Mouse (Mus musculus): ENCODE results near the gene Rab17.

The Rab17 gene

GRCm38 (mm10) chr1:90969347-90969784 is at the start of gene Rab17:
TSS of gene Rab17 (minus strand) at chr1:90969661.
- peak; percentile 87 to 92 for DNase-seq

- DNase-seq, result peak in 1 of 2 experiments; percentile 49
Measured at GRCm38 (mm10) chr1:91017111-91017758, 47.8 kb upstream of the Rab17 start.

GRCm38 (mm10) chr1:91015571-91015970 is 46.1 kb upstream of the Rab17 start:
- no peak for DNase-seq

- DNase-seq, result peak in 1 of 2 experiments; percentile 35
Measured at GRCm38 (mm10) chr1:91013803-91014202, 44.3 kb upstream of the Rab17 start.

- DNase-seq, result no peak
Measured at GRCm38 (mm10) chr1:91011336-91011735, 41.9 kb upstream of the Rab17 start.

GRCm38 (mm10) chr1:91010716-91011115 is 41.3 kb upstream of the Rab17 start:
- no peak for DNase-seq

- DNase-seq, result no peak
Measured at GRCm38 (mm10) chr1:91010216-91010615, 40.8 kb upstream of the Rab17 start.

- DNase-seq, result no peak
Measured at GRCm38 (mm10) chr1:91009266-91009665, 39.8 kb upstream of the Rab17 start.

- no peak for DNase-seq
Measured at GRCm38 (mm10) chr1:91008746-91009145, 39.3 kb upstream of the Rab17 start.

- DNase-seq, result no peak
Measured at GRCm38 (mm10) chr1:91008147-91008682, 38.8 kb upstream of the Rab17 start.

- no peak for DNase-seq
Measured at GRCm38 (mm10) chr1:91006708-91007107, 37.2 kb upstream of the Rab17 start.

- no peak for DNase-seq
Measured at GRCm38 (mm10) chr1:91006037-91006436, 36.6 kb upstream of the Rab17 start.

GRCm38 (mm10) chr1:91003522-91004253 is 34.2 kb upstream of the Rab17 start:
- DNase-seq, result no peak

GRCm38 (mm10) chr1:91002641-91003040 is 33.2 kb upstream of the Rab17 start:
- DNase-seq, result no peak

- DNase-seq, result no peak
Measured at GRCm38 (mm10) chr1:91001871-91002539, 32.5 kb upstream of the Rab17 start.

- no peak for DNase-seq
Measured at GRCm38 (mm10) chr1:91001101-91001500, 31.6 kb upstream of the Rab17 start.

GRCm38 (mm10) chr1:90999911-91000601 is 30.6 kb upstream of the Rab17 start:
- no peak for DNase-seq

- DNase-seq, result no peak
Measured at GRCm38 (mm10) chr1:90998891-90999611, 29.6 kb upstream of the Rab17 start.

- peak; percentile 47 to 49 for DNase-seq
Measured at GRCm38 (mm10) chr1:90998268-90998890, 28.9 kb upstream of the Rab17 start, which contains the start of gene Lrrfip1. TSS of gene Lrrfip1 (plus strand) at chr1:90998737.

GRCm38 (mm10) chr1:90997641-90998040 is 28.2 kb upstream of the Rab17 start:
- DNase-seq, result no peak

- no peak for DNase-seq
Measured at GRCm38 (mm10) chr1:90997136-90997535, 27.7 kb upstream of the Rab17 start.

GRCm38 (mm10) chr1:90995916-90996315 is 26.5 kb upstream of the Rab17 start:
- no peak for DNase-seq
